Mouse (Mus musculus): Measurements from ENCODE around the gene Dcaf5.

- TF ChIP-seq CTCF (IDR thresholded peaks at IDR 0.05; ENCODE audit: low read depth) (no peak), EP300 (IDR thresholded peaks at IDR 0.05; ENCODE audit: low read depth) (no peak)
Measured at GRCm38 (mm10) chr12:80427683-80428082, 8.7 kb downstream of the Dcaf5 start.
